Mouse (Mus musculus) neural tube, embryonic 14.5 days (tissue): ENCODE measurements at regions not wholly inside any gene's neighbourhood (a gene's known extent, or its start where the extent isn't known, plus 50 kb on each side); places are given as distances from the start of the nearest gene placed in this dataset.

Experiments used
- ATAC-seq: fragments of 200-750 bp; cut with Nextera tagmentation; 2 replicates; pipeline ENCODE4 v1.8.0; 2017; ENCODE audit warnings: low read depth, mild to moderate bottlenecking, moderate TSS enrichment, moderate library complexity
- H3K27ac ChIP-seq: fragments of 300-500 bp; sonication (generic); 2 replicates; pipeline ENCODE4 v1.5.1; 2014; ENCODE audit warnings: low read depth, mild to moderate bottlenecking, control low read depth, low read length, moderate library complexity, mixed read lengths
- H3K27me3 ChIP-seq: fragments of 300-500 bp; sonication (generic); 2 replicates; pipeline ENCODE4 v1.6.1; 2014; ENCODE audit warnings: low read length; ENCODE audit not compliant: control insufficient read depth, insufficient read depth
- H3K36me3 ChIP-seq: fragments of 300-500 bp; sonication (generic); 2 replicates; pipeline ENCODE4 v1.6.1; 2014; ENCODE audit warnings: low read length, mixed read lengths; ENCODE audit not compliant: control insufficient read depth, insufficient read depth
- H3K4me1 ChIP-seq: fragments of 300-500 bp; sonication (generic); 2 replicates; pipeline ENCODE4 v1.6.1; 2014; ENCODE audit warnings: low read length; ENCODE audit not compliant: control insufficient read depth, insufficient read depth
- H3K4me2 ChIP-seq: fragments of 300-500 bp; sonication (generic); 2 replicates; pipeline ENCODE4 v1.6.1; 2014; ENCODE audit warnings: mild to moderate bottlenecking, low read depth, low read length, control low read depth
- H3K4me3 ChIP-seq: fragments of 300-500 bp; sonication (generic); 2 replicates; pipeline ENCODE4 v1.5.1; 2014; ENCODE audit warnings: low read depth, low read length, control low read depth, mixed read lengths
- H3K9ac ChIP-seq: fragments of 300-500 bp; sonication (generic); replicated peaks from 2 replicates; pipeline ENCODE4 v1.6.1; 2014; ENCODE audit warnings: low read depth, mild to moderate bottlenecking, control low read depth, low read length, mixed read lengths
- H3K9me3 ChIP-seq: fragments of 300-500 bp; sonication (generic); 2 replicates; pipeline ENCODE4 v1.6.1; 2016; ENCODE audit warnings: low read length; ENCODE audit not compliant: control insufficient read depth
- WGBS: fragments of 180-500 bp; shearing (Covaris S2); extraction: QIAGEN DNeasy Blood & Tissue Kit; methylation state at CpG from one replicate; pipeline ENCODE4 v1.1.7; 2014; 5-methylcytosine and 5-hydroxymethylcytosine counted together

GRCm38 (mm10) chr4:131363030-131363429 lies 418.8 kb downstream of the Matn1 start:
- no peak overlapping the region for H3K4me2 ChIP-seq
- no peaks in the 10 kb centered on the region for H3K4me1 ChIP-seq
- no peak for ATAC-seq
- no peak overlapping the region for H3K27ac ChIP-seq
- H3K27me3 ChIP-seq = no peaks in the 10 kb centered on the region
- no peaks in the 10 kb centered on the region for H3K36me3 ChIP-seq
- WGBS = 58% methylated on average over 1 of the region's 1 CpGs
- no peaks in the 10 kb centered on the region for H3K9me3 ChIP-seq
- no peak overlapping the region for H3K4me3 ChIP-seq
- H3K9ac ChIP-seq = no peak overlapping the region

GRCm38 (mm10) chr4:131364671-131365252 lies 420.6 kb downstream of the Matn1 start:
- Histone ChIP-seq H3K27me3 (no peaks in the 10 kb centered on the region), H3K4me1 (no peaks in the 10 kb centered on the region), H3K9ac (no peak overlapping the region), H3K9me3 (no peaks in the 10 kb centered on the region), H3K36me3 (no peaks in the 10 kb centered on the region), H3K4me2 (no peak overlapping the region), H3K4me3 (no peak overlapping the region), H3K27ac (no peak overlapping the region)
- WGBS = 34% methylated on average over 6 of the region's 6 CpGs
- ATAC-seq = no peak

DNA sequence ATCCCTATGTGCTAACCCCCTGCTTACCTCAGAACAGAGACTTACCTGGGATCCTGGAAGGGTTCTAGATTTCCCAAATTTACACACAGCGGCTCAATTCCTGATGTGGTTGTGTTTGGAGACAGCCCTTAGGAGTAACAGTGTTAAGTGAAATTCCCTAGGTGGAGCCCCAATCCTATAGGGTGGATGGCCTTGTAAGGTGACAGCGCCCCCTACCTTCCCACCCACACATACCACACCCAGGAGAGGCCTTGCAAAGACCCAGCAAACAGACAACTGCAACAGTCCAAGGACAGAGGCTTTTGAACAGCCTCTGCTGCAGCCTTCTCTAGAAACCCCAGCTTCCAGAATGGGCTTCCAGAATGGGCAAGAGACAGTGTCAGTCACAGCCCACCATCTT lies 421.8 kb downstream of the Matn1 start:
- H3K4me3 ChIP-seq = no peak overlapping the region
- no peaks in the 10 kb centered on the region for H3K36me3 ChIP-seq
- H3K4me1 ChIP-seq = no peaks in the 10 kb centered on the region
- H3K9me3 ChIP-seq = no peaks in the 10 kb centered on the region
- H3K9ac ChIP-seq = no peak overlapping the region
- 77% methylated on average over 2 of the region's 2 CpGs for WGBS
- no peak overlapping the region for H3K4me2 ChIP-seq
- no peaks in the 10 kb centered on the region for H3K27me3 ChIP-seq
- no peak overlapping the region for H3K27ac ChIP-seq
- no peak for ATAC-seq

GRCm38 (mm10) chr4:131366656-131367055 lies 422.5 kb downstream of the Matn1 start:
- no peaks in the 10 kb centered on the region for H3K36me3 ChIP-seq
- no peak for ATAC-seq
- H3K27me3 ChIP-seq = no peaks in the 10 kb centered on the region
- no peak overlapping the region for H3K9ac ChIP-seq
- no peak overlapping the region for H3K27ac ChIP-seq
- no peaks in the 10 kb centered on the region for H3K9me3 ChIP-seq
- 73% methylated on average over 1 of the region's 1 CpGs for WGBS
- H3K4me2 ChIP-seq = no peak overlapping the region
- no peaks in the 10 kb centered on the region for H3K4me1 ChIP-seq
- H3K4me3 ChIP-seq = no peak overlapping the region

DNA sequence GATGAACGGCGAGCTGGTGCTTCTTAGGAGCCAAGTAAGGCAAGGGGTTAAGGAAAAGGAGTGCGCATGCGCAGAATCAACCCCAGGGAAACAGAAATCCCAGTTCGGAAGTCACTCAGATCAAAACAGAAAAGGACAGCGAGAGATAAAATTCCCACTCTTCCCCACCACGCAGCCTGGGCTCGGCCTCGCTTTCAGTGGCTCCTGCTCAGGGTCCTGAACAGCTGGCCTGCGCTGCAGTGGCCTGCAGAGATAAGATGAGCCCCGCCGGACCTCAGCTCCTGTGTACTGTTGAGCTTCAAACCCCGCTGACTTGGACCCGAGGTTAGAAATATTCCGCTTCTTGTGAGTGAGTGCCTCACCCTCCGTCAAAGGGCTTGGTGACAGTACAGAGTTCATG lies 428.3 kb downstream of the Matn1 start:
- no peak overlapping the region for H3K27ac ChIP-seq
- 87% methylated on average over 16 of the region's 16 CpGs for WGBS
- no peak overlapping the region for H3K9ac ChIP-seq
- H3K27me3 ChIP-seq = no peaks in the 10 kb centered on the region
- H3K4me3 ChIP-seq = no peak overlapping the region
- H3K9me3 ChIP-seq = no peaks in the 10 kb centered on the region
- no peak overlapping the region for H3K4me2 ChIP-seq
- no peaks in the 10 kb centered on the region for H3K4me1 ChIP-seq
- H3K36me3 ChIP-seq = no peaks in the 10 kb centered on the region
- no peak for ATAC-seq

- no peaks in the 10 kb centered on the region for H3K9me3 ChIP-seq
- no peak for ATAC-seq
- H3K36me3 ChIP-seq = no peaks in the 10 kb centered on the region
- H3K4me2 ChIP-seq = no peak overlapping the region
- H3K27ac ChIP-seq = no peak overlapping the region
- 86% methylated on average over 3 of the region's 3 CpGs for WGBS
- no peak overlapping the region for H3K4me3 ChIP-seq
- H3K4me1 ChIP-seq = no peaks in the 10 kb centered on the region
- no peaks in the 10 kb centered on the region for H3K27me3 ChIP-seq
- no peak overlapping the region for H3K9ac ChIP-seq
These were observed 429.0 kb downstream of the Matn1 start for GRCm38 (mm10) chr4:131373172-131373571.

DNA sequence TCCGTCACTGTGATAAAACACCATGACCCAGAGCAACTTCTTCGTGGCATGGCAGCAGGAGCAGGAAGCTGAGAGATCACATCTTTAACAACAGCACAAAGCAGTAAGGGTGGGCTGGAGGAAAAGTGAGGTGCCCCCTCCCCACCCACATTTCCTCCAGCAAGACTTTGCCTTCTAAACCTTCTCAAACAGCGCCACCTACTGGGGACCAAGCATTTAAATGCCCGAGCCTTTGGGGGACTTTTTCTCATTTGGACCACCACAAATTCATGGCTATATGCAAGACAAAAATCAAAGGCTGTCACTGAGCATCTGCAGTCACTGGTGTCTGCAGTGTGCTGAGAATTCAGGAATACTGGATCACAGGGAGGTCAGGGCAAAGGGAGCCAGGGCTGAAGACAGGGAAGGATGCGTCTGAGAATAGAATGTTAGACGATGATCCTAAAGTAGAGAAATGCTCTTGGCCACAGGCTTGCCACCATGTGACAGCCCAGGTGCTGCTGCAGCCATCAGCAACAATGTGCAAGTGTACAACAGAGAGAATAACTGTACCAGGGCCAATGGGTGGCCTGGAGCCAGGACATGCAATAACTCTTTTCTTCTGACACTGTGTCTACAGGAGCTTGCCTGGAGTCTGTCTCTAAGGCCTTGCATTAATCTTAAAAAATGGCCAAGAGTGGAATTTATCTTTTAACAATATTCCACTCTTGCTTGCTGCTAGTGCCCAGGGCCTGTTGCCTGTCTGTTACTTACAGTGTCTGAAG lies 430.5 kb downstream of the Matn1 start:
- WGBS = 87% methylated on average over 6 of the region's 6 CpGs
- Histone ChIP-seq H3K4me2 (no peak overlapping the region), H3K27me3 (no peaks in the 10 kb centered on the region), H3K9ac (no peak overlapping the region), H3K36me3 (no peaks in the 10 kb centered on the region), H3K27ac (no peak overlapping the region), H3K4me3 (no peak overlapping the region), H3K9me3 (no peaks in the 10 kb centered on the region), H3K4me1 (no peaks in the 10 kb centered on the region)
- no peak for ATAC-seq

GRCm38 (mm10) chr4:131381063-131381462 lies 436.9 kb downstream of the Matn1 start:
- H3K27me3 ChIP-seq = no peaks in the 10 kb centered on the region
- H3K9ac ChIP-seq = no peak overlapping the region
- WGBS = 65% methylated on average over 9 of the region's 9 CpGs
- ATAC-seq = no peak
- H3K36me3 ChIP-seq = no peaks in the 10 kb centered on the region
- no peak overlapping the region for H3K4me3 ChIP-seq
- H3K4me1 ChIP-seq = 0 out of 2 replicates have a peak, but pooled peaks cover 3% of the 10 kb centered on the region
- H3K4me2 ChIP-seq = no peak overlapping the region
- no peak overlapping the region for H3K27ac ChIP-seq
- no peaks in the 10 kb centered on the region for H3K9me3 ChIP-seq

DNA sequence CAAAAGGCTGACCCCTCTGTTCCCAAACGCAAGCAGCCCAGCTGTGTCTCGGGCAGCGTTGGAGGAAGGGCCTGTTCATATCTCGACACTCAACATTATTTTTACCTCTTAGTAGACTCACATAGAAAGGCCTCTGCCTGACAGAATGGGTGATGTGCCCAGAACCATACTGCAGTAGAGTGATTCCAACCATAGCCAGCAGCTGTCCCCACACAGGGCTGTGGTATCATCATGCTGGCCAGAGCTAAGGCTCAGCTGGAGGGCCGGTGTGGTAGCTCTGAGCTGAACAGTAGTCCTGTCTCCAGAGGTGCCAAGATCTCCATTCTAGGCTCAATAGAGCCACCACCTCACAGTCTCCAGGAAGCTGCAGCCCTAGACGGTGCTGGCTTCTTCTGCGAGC lies 437.3 kb downstream of the Matn1 start:
- no peak for ATAC-seq
- Histone ChIP-seq H3K9ac (no peak overlapping the region), H3K36me3 (no peaks in the 10 kb centered on the region), H3K9me3 (no peaks in the 10 kb centered on the region), H3K4me1 (0 out of 2 replicates have a peak, but pooled peaks cover 3% of the 10 kb centered on the region), H3K4me3 (no peak overlapping the region), H3K4me2 (no peak overlapping the region), H3K27ac (no peak overlapping the region), H3K27me3 (no peaks in the 10 kb centered on the region)
- 82% methylated on average over 7 of the region's 7 CpGs for WGBS
